Mouse (Mus musculus): ENCODE data around the gene Ccdc66. TPM values are rescaled to one million over a fixed set of nuclear protein-coding genes. Genes with fewer than 3 reads are reported as not detected.

The Ccdc66 gene
- polyA plus RNA-seq, 1 experiment from 2014 or later = 9.0 TPM

DNA sequence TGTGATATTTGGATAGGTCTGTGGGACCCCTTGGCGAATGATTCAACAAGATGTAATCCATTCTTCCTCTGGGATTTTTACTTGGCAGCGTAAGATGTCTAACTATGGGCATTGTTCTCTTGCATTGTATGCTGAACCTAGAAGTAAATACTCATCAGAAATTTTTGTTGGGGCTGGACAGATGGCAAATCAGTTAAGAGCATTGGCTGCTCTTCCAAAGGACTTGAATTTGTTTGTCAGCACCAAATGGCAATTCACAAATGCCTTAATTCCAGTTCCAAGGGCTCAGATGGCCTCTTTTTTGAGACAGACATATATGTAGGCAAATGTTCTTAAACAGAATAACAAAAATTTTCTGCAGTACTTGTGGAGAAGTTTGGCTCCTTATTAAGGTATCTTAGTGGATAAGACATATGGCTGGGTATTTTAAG lies 63.4 kb downstream of the Ccdc66 start:
- Histone ChIP-seq H3K36me3 (replicated peaks; ENCODE audit: control insufficient read depth, insufficient read depth) (peaks cover 78% of the 10 kb centered on the region), H3K27me3 (ENCODE audit: control insufficient read depth, insufficient read depth, low read length) (no peaks in the 10 kb centered on the region), H3K9ac (no peak overlapping the region), H3K4me2 (replicated peaks) (no peak overlapping the region), H3K4me1 (replicated peaks; ENCODE audit: control insufficient read depth, insufficient read depth, low read length) (no peaks in the 10 kb centered on the region), H3K4me3 (replicated peaks; ENCODE audit: low read length) (no peak overlapping the region), H3K9me3 (ENCODE audit: control insufficient read depth, low read length) (no peaks in the 10 kb centered on the region), H3K27ac (no peak overlapping the region)
- ATAC-seq (ENCODE audit: low FRiP score) (no peak), DNase-seq (ENCODE audit: low spot score) (no peak)
- 77% methylated on average over 2 of the region's 2 CpGs for WGBS

DNA sequence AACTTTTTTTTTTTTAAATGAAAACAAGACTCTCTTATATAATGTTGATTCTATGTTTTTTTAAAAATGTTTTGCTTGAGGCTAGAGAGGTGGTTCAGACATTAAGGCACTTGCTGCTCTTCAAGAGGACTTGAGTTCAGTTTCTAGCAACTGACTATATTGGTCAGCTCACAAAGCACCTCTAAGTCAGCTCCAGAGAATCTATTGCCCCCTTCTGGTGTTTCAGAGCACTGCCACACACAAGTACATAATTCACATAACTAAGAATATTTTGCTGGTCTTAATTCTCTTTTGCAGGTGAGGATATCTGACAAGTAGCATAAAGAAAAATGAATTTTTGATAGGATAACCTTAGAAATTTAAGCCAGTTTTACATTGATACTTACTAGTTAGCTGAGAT lies 67.3 kb downstream of the Ccdc66 start:
- Histone ChIP-seq H3K27ac (no peak overlapping the region), H3K4me3 (replicated peaks; ENCODE audit: low read length) (no peak overlapping the region)

GRCm38 (mm10) chr14:27436826-27437225 lies 71.4 kb downstream of the Ccdc66 start:
- Histone ChIP-seq H3K27me3 (ENCODE audit: control insufficient read depth, insufficient read depth, low read length) (no peaks in the 10 kb centered on the region), H3K9me3 (ENCODE audit: control insufficient read depth, low read length) (0 out of 2 replicates have a peak, but pooled peaks cover 5% of the 10 kb centered on the region), H3K4me3 (replicated peaks; ENCODE audit: low read length) (no peak overlapping the region), H3K9ac (no peak overlapping the region), H3K4me2 (replicated peaks) (no peak overlapping the region), H3K27ac (no peak overlapping the region), H3K4me1 (replicated peaks; ENCODE audit: control insufficient read depth, insufficient read depth, low read length) (no peaks in the 10 kb centered on the region), H3K36me3 (replicated peaks; ENCODE audit: control insufficient read depth, insufficient read depth) (peaks cover 26% of the 10 kb centered on the region)
- WGBS = 88% methylated on average over 3 of the region's 3 CpGs
- ATAC-seq (ENCODE audit: low FRiP score) (no peak), DNase-seq (ENCODE audit: low spot score) (no peak)

More for the DNA sequence above, 67.3 kb downstream of the Ccdc66 start:
- H3K9ac ChIP-seq = no peak overlapping the region
- H3K4me2 ChIP-seq (replicated peaks) = no peak overlapping the region
- ATAC-seq (ENCODE audit: low FRiP score) = no peak
- H3K9me3 ChIP-seq (ENCODE audit: control insufficient read depth, low read length) = no peaks in the 10 kb centered on the region
- peaks cover 51% of the 10 kb centered on the region for H3K36me3 ChIP-seq (replicated peaks; ENCODE audit: control insufficient read depth, insufficient read depth)
- no peak for DNase-seq (ENCODE audit: low spot score)
- no peaks in the 10 kb centered on the region for H3K27me3 ChIP-seq (ENCODE audit: control insufficient read depth, insufficient read depth, low read length)
- no peaks in the 10 kb centered on the region for H3K4me1 ChIP-seq (replicated peaks; ENCODE audit: control insufficient read depth, insufficient read depth, low read length)

DNA sequence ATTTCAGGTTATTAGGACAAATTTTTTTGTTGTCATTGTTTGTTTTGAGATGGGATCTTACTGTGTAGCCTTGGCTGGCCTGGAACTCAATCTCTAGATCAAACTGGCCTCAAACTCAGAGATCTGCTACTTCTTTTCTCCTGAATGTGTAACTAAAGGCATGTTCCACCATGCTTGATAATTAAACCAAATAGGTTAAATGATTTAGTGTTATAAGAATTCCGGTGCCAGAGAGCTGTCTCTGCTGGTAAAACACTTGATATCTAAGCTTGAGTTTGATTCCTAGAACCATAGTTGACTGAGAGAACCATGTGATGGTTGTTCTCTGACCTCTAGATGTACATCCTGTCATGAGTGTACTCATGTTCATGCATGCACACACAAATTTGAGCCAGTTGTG lies 72.1 kb downstream of the Ccdc66 start:
- no peak overlapping the region for H3K4me2 ChIP-seq (replicated peaks)
- H3K9me3 ChIP-seq (ENCODE audit: control insufficient read depth, low read length) = 0 out of 2 replicates have a peak, but pooled peaks cover 6% of the 10 kb centered on the region
- no peak overlapping the region for H3K4me3 ChIP-seq (replicated peaks; ENCODE audit: low read length)
- H3K9ac ChIP-seq = no peak overlapping the region
- no peaks in the 10 kb centered on the region for H3K27me3 ChIP-seq (ENCODE audit: control insufficient read depth, insufficient read depth, low read length)
- H3K36me3 ChIP-seq (replicated peaks; ENCODE audit: control insufficient read depth, insufficient read depth) = peaks cover 30% of the 10 kb centered on the region
- 97% methylated on average over 1 of the region's 1 CpGs for WGBS
- ATAC-seq (ENCODE audit: low FRiP score) (no peak), DNase-seq (ENCODE audit: low spot score) (no peak)
- H3K27ac ChIP-seq = no peak overlapping the region
- H3K4me1 ChIP-seq (replicated peaks; ENCODE audit: control insufficient read depth, insufficient read depth, low read length) = no peaks in the 10 kb centered on the region

- no peak for DNase-seq (ENCODE audit: low spot score)
- 97% methylated on average over 2 of the region's 2 CpGs for WGBS
- no peak for ATAC-seq (ENCODE audit: low FRiP score)
- Histone ChIP-seq H3K4me3 (replicated peaks; ENCODE audit: low read length) (no peak overlapping the region), H3K27ac (no peak overlapping the region), H3K4me1 (replicated peaks; ENCODE audit: control insufficient read depth, insufficient read depth, low read length) (peaks cover 9% of the 10 kb centered on the region), H3K4me2 (replicated peaks) (no peak overlapping the region), H3K36me3 (replicated peaks; ENCODE audit: control insufficient read depth, insufficient read depth) (peaks cover 20% of the 10 kb centered on the region), H3K9me3 (ENCODE audit: control insufficient read depth, low read length) (peaks cover 19% of the 10 kb centered on the region; the same call in 1 of the 2 replicates), H3K27me3 (ENCODE audit: control insufficient read depth, insufficient read depth, low read length) (no peaks in the 10 kb centered on the region), H3K9ac (no peak overlapping the region)
Measured at GRCm38 (mm10) chr14:27432064-27432463, 76.2 kb downstream of the Ccdc66 start.

Other genes starting within 250 kb of the Ccdc66 start
- 14.0 and 18.3 TPM in 2 replicates for gene Fam208a, start 79.6 kb downstream of the Ccdc66 start, polyA plus RNA-seq (2014; fragmentation: Nextera tagmentation; extraction: Ambion mirVana)
- gene Erc2, start 114.0 kb upstream of the Ccdc66 start, polyA plus RNA-seq (2014; fragmentation: Nextera tagmentation; extraction: Ambion mirVana) = 74.8 and 83.8 TPM in 2 replicates